Mouse (Mus musculus) hindbrain, embryonic 13.5 days (tissue): ENCODE results near the gene Npepl1. TPM values are rescaled to one million over a fixed set of nuclear protein-coding genes. Genes with fewer than 3 reads are reported as not detected.
A peak's percentile ranks its signal among the peaks of the same experiment; 100 is the strongest.

Experiments
- ATAC-seq: fragments of 200-750 bp; cut with Nextera tagmentation; 2 replicates; pipeline ENCODE4 v1.8.0; 2017; ENCODE audit warnings: moderate TSS enrichment; ENCODE audit not compliant: low FRiP score
- H3K27ac ChIP-seq: fragments of 300-500 bp; sonication (generic); 2 replicates; pipeline ENCODE4 v1.5.1; 2015; ENCODE audit warnings: inconsistent platforms, mild to moderate bottlenecking, moderate library complexity
- H3K27me3 ChIP-seq: fragments of 300-500 bp; sonication (generic); 2 replicates; pipeline ENCODE4 v1.6.1; 2015; ENCODE audit warnings: mild to moderate bottlenecking, inconsistent platforms
- H3K36me3 ChIP-seq: fragments of 300-500 bp; sonication (generic); 2 replicates; pipeline ENCODE4 v1.6.1; 2015; ENCODE audit warnings: mild to moderate bottlenecking, inconsistent platforms
- H3K4me1 ChIP-seq: fragments of 300-500 bp; sonication (generic); replicated peaks from 2 replicates; pipeline ENCODE4 v1.6.1; 2015; ENCODE audit warnings: inconsistent platforms
- H3K4me2 ChIP-seq: fragments of 300-500 bp; sonication (generic); 2 replicates; pipeline ENCODE4 v1.6.1; 2015; ENCODE audit warnings: inconsistent platforms, mild to moderate bottlenecking, moderate library complexity
- H3K4me3 ChIP-seq: fragments of 300-500 bp; sonication (generic); 2 replicates; pipeline ENCODE4 v1.5.1; 2015; ENCODE audit warnings: mild to moderate bottlenecking, inconsistent platforms
- H3K9ac ChIP-seq: fragments of 300-500 bp; sonication (generic); 2 replicates; pipeline ENCODE4 v1.6.1; 2015; ENCODE audit warnings: mild to moderate bottlenecking, inconsistent platforms
- H3K9me3 ChIP-seq: fragments of 300-500 bp; sonication (generic); 2 replicates; pipeline ENCODE4 v1.6.1; 2016; ENCODE audit warnings: inconsistent platforms
- WGBS: fragments of 180-500 bp; shearing (Covaris S2); methylation state at CpG from one replicate; pipeline ENCODE4 v1.1.7; 2015; 5-methylcytosine and 5-hydroxymethylcytosine counted together
- polyA plus RNA-seq: library from polyadenylated mRNA; unstranded; fragments of >200 nt; fragmentation: Nextera tagmentation; extraction: Ambion mirVana; gene quantifications from 2 replicates; pipeline ENCODE4 v1.2.1, GENCODE M21; 2015

Npepl1 gene
- polyA plus RNA-seq, 1 experiment from 2014 or later: 15.5 TPM

DNA sequence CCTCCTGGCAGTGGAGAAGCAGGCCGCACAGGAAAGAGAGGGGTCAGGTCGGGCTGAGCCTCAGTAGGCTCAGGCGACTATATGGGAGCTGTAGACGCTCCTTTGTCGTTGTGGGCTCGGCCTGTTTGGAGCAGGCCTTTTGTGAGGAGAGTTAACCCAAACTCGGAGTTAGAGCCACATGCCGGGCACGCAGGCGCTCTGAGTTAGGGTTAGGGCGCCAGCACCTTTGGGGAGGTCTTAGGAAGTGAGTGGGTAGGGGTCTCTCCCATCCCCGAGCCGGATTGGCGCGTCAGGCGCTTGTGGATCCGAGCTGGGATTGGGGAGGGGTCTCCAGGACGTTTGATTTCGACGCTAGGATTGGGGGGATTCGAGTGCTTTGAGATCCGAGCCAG lies 33.7 kb upstream of the Npepl1 start:
- Histone ChIP-seq H3K9ac (peak overlapping the region; percentile 78), H3K27ac (peak overlapping the region; percentile 90), H3K9me3 (no peaks in the 10 kb centered on the region), H3K36me3 (no peaks in the 10 kb centered on the region), H3K4me2 (peak overlapping the region; percentile 93), H3K27me3 (no peaks in the 10 kb centered on the region), H3K4me3 (peak overlapping the region; percentile 74), H3K4me1 (peaks cover 61% of the 10 kb centered on the region)
- peak; percentile 78 for ATAC-seq
- under 1% methylated on average over 22 of the region's 22 CpGs for WGBS

DNA sequence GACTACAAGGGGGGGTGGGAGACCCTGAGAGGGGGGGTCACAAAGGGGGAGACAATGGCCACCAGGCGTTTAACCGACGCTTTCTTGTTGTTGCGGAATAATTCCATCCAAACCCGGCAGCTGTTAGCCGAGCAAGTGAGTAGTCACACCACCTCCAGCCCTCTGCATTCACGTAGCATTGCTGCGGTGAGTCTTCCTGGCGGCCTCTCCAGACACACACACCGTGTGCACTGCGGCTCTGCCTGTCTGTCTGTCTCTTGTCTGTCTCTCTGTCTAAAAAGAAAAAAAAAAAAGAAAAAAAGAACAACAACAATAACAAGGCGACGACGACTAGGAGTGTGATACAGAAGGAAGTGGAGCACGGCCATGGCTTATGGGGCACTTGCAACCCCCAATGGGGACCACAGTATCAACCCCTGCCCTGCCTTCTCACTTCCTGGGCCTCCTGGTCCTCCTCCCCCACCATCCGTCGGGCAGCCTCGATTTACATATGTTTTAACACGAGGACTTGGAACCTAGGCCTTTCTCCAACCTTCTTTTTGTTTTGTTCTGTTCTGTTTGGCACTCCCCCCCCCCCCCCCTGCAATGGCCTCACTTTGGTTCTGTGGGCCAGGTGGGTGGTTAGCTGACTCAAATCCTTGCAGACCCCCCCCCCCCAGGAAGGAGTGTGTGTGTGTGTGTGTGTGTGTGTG lies 33.0 kb upstream of the Npepl1 start:
- Histone ChIP-seq H3K9ac (peak overlapping the region; percentile 78), H3K4me2 (peak overlapping the region; percentile 93), H3K27ac (peak overlapping the region; percentile 90), H3K4me1 (peaks cover 62% of the 10 kb centered on the region), H3K9me3 (no peaks in the 10 kb centered on the region), H3K36me3 (no peaks in the 10 kb centered on the region), H3K27me3 (no peaks in the 10 kb centered on the region), H3K4me3 (peak overlapping the region; percentile 74)
- ATAC-seq: no peak
- WGBS: 0% methylated on average over 19 of the region's 19 CpGs

DNA sequence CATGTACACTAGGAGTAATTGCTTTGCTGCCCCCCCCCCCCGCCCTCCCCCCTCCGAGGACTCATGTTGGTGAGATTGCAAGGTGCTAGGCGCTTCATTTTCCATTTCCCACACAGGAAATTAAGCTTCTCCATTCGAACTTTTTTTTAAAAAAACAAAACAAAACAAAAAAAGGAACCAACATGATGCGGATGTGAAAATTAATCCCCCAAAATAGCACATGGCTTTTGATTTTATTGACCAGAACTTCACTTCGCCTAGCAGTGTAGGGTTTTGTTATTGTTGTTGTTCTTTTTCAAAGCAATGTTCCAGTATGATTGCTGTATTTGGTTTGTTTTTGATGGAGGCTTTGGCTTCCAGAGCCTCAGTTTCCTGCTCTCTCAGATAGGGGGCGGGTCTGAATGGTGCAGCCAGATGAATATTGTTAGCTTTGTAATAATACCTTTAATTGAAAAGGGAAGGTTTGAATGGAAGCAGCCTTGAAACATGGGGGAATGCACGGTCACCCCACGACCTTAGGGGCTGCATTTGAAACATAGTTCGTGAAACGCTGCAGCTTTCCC lies 32.3 kb upstream of the Npepl1 start:
- Histone ChIP-seq H3K4me3 (peak overlapping the region; percentile 74), H3K27me3 (no peaks in the 10 kb centered on the region), H3K36me3 (no peaks in the 10 kb centered on the region), H3K27ac (peak overlapping the region; percentile 90), H3K4me1 (peaks cover 64% of the 10 kb centered on the region), H3K9me3 (no peaks in the 10 kb centered on the region), H3K9ac (peak overlapping the region; percentile 66), H3K4me2 (peak overlapping the region; percentile 93)
- 9% methylated on average over 11 of the region's 11 CpGs for WGBS
- no peak for ATAC-seq

DNA sequence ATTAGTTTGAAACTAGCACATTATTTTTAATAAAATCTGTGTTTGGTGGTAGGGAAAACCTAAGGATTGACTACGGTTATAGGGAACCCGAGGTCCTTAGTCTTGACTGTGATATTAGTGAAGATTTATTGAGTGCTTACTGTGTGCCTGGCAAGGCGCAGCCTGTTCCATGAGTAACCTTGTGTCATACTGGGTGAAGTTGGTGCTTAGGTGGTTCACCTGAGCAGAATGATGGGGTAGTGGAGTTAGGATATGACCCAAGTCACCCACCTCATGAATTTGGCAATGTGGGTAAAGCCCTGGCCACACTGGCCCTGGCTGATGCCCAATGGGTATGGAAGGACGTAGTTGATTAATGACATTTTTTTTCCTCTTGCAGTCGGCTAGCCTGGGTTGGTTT lies 28.3 kb upstream of the Npepl1 start:
- no peak overlapping the region for H3K4me3 ChIP-seq
- no peak overlapping the region for H3K9ac ChIP-seq
- no peaks in the 10 kb centered on the region for H3K36me3 ChIP-seq
- no peaks in the 10 kb centered on the region for H3K27me3 ChIP-seq
- no peak overlapping the region for H3K4me2 ChIP-seq
- H3K4me1 ChIP-seq: peaks cover 47% of the 10 kb centered on the region
- H3K27ac ChIP-seq: no peak overlapping the region
- 70% methylated on average over 5 of the region's 5 CpGs for WGBS
- no peaks in the 10 kb centered on the region for H3K9me3 ChIP-seq
- ATAC-seq: no peak

DNA sequence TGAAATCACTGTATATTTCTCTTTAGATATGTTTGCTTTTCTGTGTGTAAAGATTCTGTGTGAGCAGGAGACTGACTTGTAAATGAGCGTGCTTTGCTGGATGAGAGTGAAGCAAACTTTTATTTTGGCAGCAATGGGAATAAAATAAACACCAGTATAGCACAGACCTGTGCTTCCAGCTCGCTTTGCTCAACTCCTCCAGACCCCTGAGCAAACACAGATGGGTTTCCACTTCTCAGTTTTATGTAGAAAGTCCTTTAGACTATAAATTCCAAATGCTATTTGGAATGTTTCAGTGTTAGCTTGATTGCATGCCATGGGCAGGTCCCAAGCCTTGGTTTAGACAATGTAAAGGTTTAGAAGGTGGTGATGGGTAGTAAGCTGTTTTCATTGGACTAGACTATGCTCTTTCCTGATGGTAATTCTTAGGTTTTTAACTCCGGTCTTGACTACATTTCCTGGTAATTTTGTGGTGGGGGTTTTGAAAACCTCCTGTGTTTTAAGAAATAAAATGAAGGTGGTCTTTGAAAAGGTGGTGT lies 27.7 kb upstream of the Npepl1 start:
- WGBS: 81% methylated on average over 3 of the region's 3 CpGs
- ATAC-seq: no peak

DNA sequence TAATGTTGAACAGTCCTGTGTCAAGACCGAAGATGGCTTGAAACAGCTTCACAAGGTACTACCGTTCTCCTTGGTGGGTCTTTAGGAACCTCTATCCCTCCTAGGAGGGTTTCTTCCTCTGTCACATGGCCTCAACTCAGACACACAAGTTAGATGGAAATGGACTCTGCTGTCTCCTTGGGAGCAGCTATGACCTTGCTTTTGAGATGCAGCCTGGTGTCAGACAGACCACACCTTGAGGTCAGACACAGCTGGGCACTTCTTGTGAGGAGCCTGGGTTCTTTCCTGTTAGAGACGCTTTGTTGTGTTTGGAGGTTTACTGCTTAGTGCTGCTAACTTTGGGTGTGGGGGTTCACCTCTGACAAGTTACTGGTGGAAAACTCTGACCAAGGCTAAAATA lies 15.1 kb upstream of the Npepl1 start:
- Histone ChIP-seq H3K9me3 (no peaks in the 10 kb centered on the region), H3K9ac (no peak overlapping the region)

More for the DNA sequence above, 27.7 kb upstream of the Npepl1 start:
- H3K4me2 ChIP-seq: no peak overlapping the region
- no peak overlapping the region for H3K27ac ChIP-seq
- H3K9ac ChIP-seq: no peak overlapping the region
- no peak overlapping the region for H3K4me3 ChIP-seq
- H3K4me1 ChIP-seq: peaks cover 41% of the 10 kb centered on the region
- no peaks in the 10 kb centered on the region for H3K9me3 ChIP-seq
- H3K36me3 ChIP-seq: no peaks in the 10 kb centered on the region
- no peaks in the 10 kb centered on the region for H3K27me3 ChIP-seq

DNA sequence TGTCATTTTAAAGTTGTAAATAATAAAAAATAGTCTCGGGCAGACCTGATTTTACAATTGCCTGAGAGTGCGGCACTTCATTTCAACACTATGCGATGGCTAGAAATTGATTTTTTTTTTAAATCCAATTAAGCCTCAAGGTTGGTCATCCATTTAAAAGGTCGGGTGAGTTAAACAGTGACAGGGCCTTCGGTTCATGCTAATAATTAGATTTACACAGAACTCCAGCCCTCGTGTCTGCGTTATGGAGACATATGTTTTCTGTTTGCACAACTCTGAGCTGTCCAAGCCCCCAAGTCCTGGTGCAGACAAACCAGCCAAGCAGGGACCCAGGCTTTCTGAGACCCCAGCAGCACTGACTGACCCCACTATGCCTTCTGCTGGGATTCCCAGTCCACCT lies 7.8 kb upstream of the Npepl1 start:
- Histone ChIP-seq H3K4me2 (no peak overlapping the region), H3K27me3 (no peaks in the 10 kb centered on the region), H3K9me3 (no peaks in the 10 kb centered on the region), H3K4me1 (peaks cover 16% of the 10 kb centered on the region), H3K4me3 (no peak overlapping the region), H3K27ac (no peak overlapping the region), H3K9ac (no peak overlapping the region), H3K36me3 (no peaks in the 10 kb centered on the region)
- WGBS: 64% methylated on average over 7 of the region's 7 CpGs
- no peak for ATAC-seq

More for the DNA sequence above, 15.1 kb upstream of the Npepl1 start:
- peaks cover 4% of the 10 kb centered on the region; the same call in 1 of the 2 replicates for H3K4me1 ChIP-seq
- no peak overlapping the region for H3K4me3 ChIP-seq
- peaks cover 24% of the 10 kb centered on the region for H3K36me3 ChIP-seq
- H3K27me3 ChIP-seq: no peaks in the 10 kb centered on the region
- ATAC-seq: no peak
- no peak overlapping the region for H3K27ac ChIP-seq
- 97% methylated on average over 3 of the region's 3 CpGs for WGBS
- no peak overlapping the region for H3K4me2 ChIP-seq

DNA sequence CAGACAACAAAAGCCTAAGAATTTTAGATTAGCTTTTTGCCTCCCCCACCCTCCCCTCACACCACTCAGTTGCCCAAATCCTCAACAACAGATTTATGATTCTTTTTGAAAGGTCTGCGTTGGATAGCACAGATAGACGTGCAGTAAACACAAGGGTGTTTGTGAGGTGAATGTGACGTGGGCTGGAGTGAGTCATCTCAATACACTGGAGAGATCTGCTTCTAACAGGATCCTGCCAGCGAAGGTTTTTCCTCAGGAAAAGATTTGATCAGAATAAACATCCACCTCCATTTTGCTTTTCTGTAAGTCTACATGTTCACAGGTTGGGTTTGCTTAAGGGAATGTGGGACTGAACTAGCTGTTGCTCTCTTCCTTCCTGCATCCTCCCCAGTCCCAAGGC lies 6.6 kb upstream of the Npepl1 start:
- H3K9ac ChIP-seq: no peak overlapping the region
- no peaks in the 10 kb centered on the region for H3K36me3 ChIP-seq
- peaks cover 16% of the 10 kb centered on the region for H3K4me1 ChIP-seq
- no peak overlapping the region for H3K27ac ChIP-seq
- no peaks in the 10 kb centered on the region for H3K9me3 ChIP-seq
- no peaks in the 10 kb centered on the region for H3K27me3 ChIP-seq
- 91% methylated on average over 4 of the region's 4 CpGs for WGBS
- no peak overlapping the region for H3K4me2 ChIP-seq
- no peak for ATAC-seq
- no peak overlapping the region for H3K4me3 ChIP-seq

DNA sequence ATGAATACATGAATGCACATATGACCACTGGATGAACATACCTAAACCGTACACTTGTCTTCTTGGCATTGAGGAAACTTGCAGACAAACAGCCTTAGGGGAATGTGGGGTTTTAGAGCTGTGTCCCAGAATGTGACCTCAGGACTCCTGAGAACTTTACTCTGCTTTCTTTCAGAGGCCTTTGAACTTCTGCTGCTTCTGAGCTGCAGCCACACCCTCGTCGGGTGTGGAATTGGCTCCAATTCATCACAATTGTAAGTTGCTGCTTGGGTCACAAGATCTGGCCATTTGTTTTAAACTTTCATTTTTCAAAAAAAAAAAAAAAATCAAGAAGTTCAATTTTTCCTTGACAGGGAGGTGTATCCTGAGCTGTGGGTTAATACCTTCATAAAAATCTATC lies 2.8 kb upstream of the Npepl1 start:
- no peak overlapping the region for H3K4me2 ChIP-seq
- ATAC-seq: no peak
- H3K36me3 ChIP-seq: no peaks in the 10 kb centered on the region
- H3K27me3 ChIP-seq: no peaks in the 10 kb centered on the region
- peaks cover 19% of the 10 kb centered on the region for H3K4me1 ChIP-seq
- WGBS: 86% methylated on average over 3 of the region's 3 CpGs
- no peaks in the 10 kb centered on the region for H3K9me3 ChIP-seq
- H3K27ac ChIP-seq: no peak overlapping the region
- H3K9ac ChIP-seq: no peak overlapping the region
- no peak overlapping the region for H3K4me3 ChIP-seq

DNA sequence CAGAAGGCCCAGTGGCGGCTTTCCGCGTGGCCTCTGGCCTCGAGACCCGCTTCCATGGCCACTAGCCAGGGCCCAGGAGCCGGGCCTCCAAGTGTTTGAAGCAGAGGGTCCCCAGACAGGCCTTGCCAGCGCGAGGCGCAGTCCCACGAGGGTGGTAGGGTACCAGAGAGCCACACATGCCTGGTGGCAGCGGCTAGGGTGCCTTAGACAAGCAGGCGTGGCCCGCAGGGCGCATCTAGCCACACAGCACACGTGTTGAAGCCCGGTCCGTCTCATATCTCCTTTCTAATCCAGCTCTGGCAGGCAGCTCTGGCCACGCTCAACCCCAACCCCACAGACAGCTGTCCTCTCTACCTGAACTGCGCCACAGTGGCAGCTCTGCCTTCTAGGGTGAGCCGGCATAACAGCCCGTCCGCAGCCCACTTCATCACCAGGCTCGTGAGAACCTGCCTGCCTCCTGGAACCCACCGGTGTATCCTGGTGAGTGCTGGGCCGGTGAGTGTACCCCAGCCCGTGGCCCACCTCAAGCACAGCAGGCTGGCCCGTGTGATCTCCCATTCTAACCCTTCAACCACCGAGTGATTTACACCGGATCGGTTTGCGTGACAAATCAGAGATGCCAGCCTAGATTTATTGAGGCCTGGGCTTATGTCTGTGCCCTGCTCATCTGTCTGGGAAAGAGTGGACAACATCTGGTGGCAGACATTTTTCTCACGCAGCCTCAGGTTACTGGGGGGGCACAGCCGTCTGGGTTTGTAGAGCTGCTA lies 817 bp downstream of the Npepl1 start:
- no peaks in the 10 kb centered on the region for H3K27me3 ChIP-seq
- peak overlapping the region; percentile 68 for H3K4me2 ChIP-seq
- peak; percentile 43 for ATAC-seq
- H3K9me3 ChIP-seq: no peaks in the 10 kb centered on the region
- 42% methylated on average over 33 of the region's 33 CpGs for WGBS
- 0 out of 2 replicates have a peak, but pooled peaks cover 2% of the 10 kb centered on the region for H3K36me3 ChIP-seq
- peak overlapping the region; percentile 76 for H3K9ac ChIP-seq
- H3K4me1 ChIP-seq: peaks cover 23% of the 10 kb centered on the region
- H3K27ac ChIP-seq: peak overlapping the region; percentile 31
- H3K4me3 ChIP-seq: peak overlapping the region; percentile 45

DNA sequence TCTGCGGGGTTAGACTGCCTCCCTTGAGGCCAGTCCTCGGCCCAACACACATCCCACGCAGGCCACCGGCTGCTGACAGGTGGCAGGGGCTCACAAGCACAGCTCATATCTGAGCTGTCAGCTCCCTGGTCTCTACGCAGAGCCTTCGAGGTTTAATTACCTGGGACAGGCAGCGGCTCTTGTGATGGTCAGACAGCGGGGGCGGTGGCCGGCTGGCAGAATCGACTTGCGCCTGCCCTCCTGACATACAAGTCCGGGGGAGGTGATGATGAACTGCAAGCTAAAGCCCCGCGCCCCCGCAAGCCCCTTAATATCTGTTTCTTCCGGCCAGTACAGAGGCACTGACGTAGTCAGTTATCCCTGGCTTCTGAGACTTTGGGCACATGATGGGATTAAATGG lies 2.8 kb downstream of the Npepl1 start:
- H3K4me1 ChIP-seq: peaks cover 35% of the 10 kb centered on the region
- H3K9ac ChIP-seq: no peak overlapping the region
- H3K27me3 ChIP-seq: no peaks in the 10 kb centered on the region
- 0 out of 2 replicates have a peak, but pooled peaks cover 2% of the 10 kb centered on the region for H3K36me3 ChIP-seq
- no peaks in the 10 kb centered on the region for H3K9me3 ChIP-seq
- no peak overlapping the region for H3K4me2 ChIP-seq
- ATAC-seq: no peak
- no peak overlapping the region for H3K4me3 ChIP-seq
- H3K27ac ChIP-seq: no peak overlapping the region
- WGBS: 73% methylated on average over 18 of the region's 18 CpGs

DNA sequence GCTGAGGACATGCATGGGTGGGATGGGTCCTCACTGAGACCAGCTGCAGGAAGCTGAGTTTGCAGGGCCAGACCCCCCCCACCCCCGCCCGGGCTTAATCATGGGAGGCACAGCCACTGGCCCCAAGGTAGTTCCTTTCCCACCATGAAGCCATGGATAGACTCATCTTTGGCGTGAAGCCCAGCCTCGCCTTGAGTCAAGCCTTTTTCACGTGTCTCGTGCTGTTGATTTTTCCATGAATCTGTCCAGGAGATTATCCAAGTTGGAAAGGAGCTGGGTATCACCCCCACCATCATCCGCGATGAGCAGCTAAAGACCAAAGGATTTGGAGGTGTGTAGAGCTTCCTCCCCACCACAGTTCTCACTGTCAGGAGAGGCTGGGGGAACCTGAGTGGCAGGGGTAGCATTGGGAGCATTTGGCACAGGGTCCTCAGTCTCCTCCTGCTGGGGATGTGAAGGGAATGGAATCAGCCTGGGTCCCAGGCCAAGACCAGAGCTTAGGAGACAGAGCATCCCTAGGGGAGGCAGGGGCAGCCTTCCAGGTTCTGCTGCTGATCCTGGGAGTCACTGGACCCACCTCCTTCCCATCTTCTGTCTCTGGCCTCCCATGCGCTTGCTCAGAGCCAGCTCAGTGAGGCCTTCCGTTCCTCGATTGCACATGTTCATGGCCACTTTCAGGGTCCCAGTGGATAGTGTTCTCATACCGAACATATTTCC lies 4.2 kb downstream of the Npepl1 start:
- Histone ChIP-seq H3K9me3 (no peaks in the 10 kb centered on the region), H3K36me3 (peaks cover 4% of the 10 kb centered on the region; the same call in 1 of the 2 replicates), H3K4me2 (no peak overlapping the region), H3K27ac (no peak overlapping the region), H3K27me3 (no peaks in the 10 kb centered on the region), H3K9ac (no peak overlapping the region), H3K4me3 (no peak overlapping the region), H3K4me1 (peaks cover 39% of the 10 kb centered on the region)
- no peak for ATAC-seq
- WGBS: 92% methylated on average over 12 of the region's 12 CpGs
